Mouse (Mus musculus) heart, embryonic 12.5 days (tissue): ENCODE measurements at regions not wholly inside any gene's neighbourhood (a gene's known extent, or its start where the extent isn't known, plus 50 kb on each side); places are given as distances from the start of the nearest gene placed in this dataset.

Experiments used
- ATAC-seq: fragments of 200-750 bp; cut with Nextera tagmentation; 2 replicates; pipeline ENCODE4 v1.8.0; 2017; ENCODE audit warnings: moderate TSS enrichment, moderate library complexity; ENCODE audit not compliant: insufficient number of reproducible peaks, low FRiP score
- H3K27ac ChIP-seq: fragments of 300-500 bp; sonication (generic); 2 replicates; pipeline ENCODE4 v1.5.1; 2016; ENCODE audit warnings: mild to moderate bottlenecking, moderate library complexity; ENCODE audit not compliant: poor library complexity, severe bottlenecking
- H3K27me3 ChIP-seq: fragments of 300-500 bp; sonication (generic); replicated peaks from 2 replicates; pipeline ENCODE4 v1.6.1; 2016; ENCODE audit warnings: mild to moderate bottlenecking, moderate library complexity
- H3K36me3 ChIP-seq: fragments of 300-500 bp; sonication (generic); 2 replicates; pipeline ENCODE4 v1.6.1; 2016; ENCODE audit warnings: mild to moderate bottlenecking, moderate library complexity
- H3K4me1 ChIP-seq: fragments of 300-500 bp; sonication (generic); replicated peaks from 2 replicates; pipeline ENCODE4 v1.6.1; 2016; ENCODE audit warnings: mild to moderate bottlenecking
- H3K4me2 ChIP-seq: fragments of 300-500 bp; sonication (generic); 2 replicates; pipeline ENCODE4 v1.6.1; 2016; ENCODE audit warnings: mild to moderate bottlenecking, moderate library complexity
- H3K4me3 ChIP-seq: fragments of 300-500 bp; sonication (generic); 2 replicates; pipeline ENCODE4 v1.5.1; 2016; ENCODE audit warnings: mild to moderate bottlenecking
- H3K9ac ChIP-seq: fragments of 300-500 bp; sonication (generic); 2 replicates; pipeline ENCODE4 v1.6.1; 2016; ENCODE audit warnings: mild to moderate bottlenecking, moderate library complexity
- H3K9me3 ChIP-seq: fragments of 300-500 bp; sonication (generic); replicated peaks from 2 replicates; pipeline ENCODE4 v1.6.1; 2016; ENCODE audit warnings: mild to moderate bottlenecking, moderate library complexity
- WGBS: fragments of 180-500 bp; shearing (Covaris S2); methylation state at CpG from one replicate; pipeline ENCODE4 v1.1.7; 2016; 5-methylcytosine and 5-hydroxymethylcytosine counted together

DNA sequence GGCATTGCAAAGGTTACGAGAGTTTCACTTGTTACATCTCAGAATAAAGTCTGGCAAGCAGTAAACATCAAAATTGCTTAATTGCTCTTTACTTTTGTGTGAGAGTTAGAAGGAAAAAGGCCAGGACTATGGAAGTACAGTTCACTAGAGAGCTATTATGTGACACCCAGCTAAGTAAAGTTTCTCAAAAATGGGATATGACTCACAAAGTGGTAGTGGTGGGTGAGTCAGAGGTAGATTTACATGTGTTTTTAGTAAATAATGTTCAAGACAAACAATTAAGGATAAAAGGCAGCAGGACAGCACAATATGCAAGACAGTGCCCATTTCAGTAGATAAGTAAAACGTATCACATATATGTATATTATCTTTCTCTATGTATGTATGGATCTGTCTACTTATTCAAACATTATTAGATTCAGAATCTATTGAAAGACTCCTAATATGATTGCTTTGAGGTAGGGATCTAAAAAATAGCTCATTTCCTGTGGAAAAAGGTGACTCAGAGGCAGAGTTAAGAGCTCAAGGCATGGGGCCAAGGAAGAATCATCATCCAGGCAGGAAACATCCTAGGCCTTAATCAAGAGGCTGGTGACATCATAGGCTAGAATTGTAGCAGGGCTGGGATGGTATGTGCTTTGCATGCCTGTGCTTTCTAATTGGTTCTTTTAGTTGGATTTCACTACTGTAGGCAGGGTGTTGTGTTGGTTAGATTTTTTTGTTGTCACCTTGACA lies 211.2 kb downstream of the C1d start:
- Histone ChIP-seq H3K9ac (no peak overlapping the region), H3K9me3 (no peaks in the 10 kb centered on the region), H3K36me3 (no peaks in the 10 kb centered on the region), H3K4me1 (peaks cover 5% of the 10 kb centered on the region; the same call in 1 of the 2 replicates), H3K27ac (0 out of 2 replicates have a peak overlapping the region, but pooled peaks have one; percentile 21), H3K4me3 (no peak overlapping the region), H3K27me3 (no peaks in the 10 kb centered on the region), H3K4me2 (no peak overlapping the region)
- peak; percentile 74 for ATAC-seq
- 83% methylated on average over 2 of the region's 2 CpGs for WGBS

GRCm38 (mm10) chr11:17481436-17481996 lies 224.1 kb downstream of the C1d start:
- H3K4me1 ChIP-seq, result no peaks in the 10 kb centered on the region
- 67% methylated on average over 4 of the region's 4 CpGs for WGBS
- no peaks in the 10 kb centered on the region for H3K36me3 ChIP-seq
- no peak overlapping the region for H3K4me3 ChIP-seq
- ATAC-seq, result no peak
- H3K9me3 ChIP-seq, result no peaks in the 10 kb centered on the region
- no peak overlapping the region for H3K4me2 ChIP-seq
- H3K27ac ChIP-seq, result no peak overlapping the region
- H3K9ac ChIP-seq, result no peak overlapping the region
- no peaks in the 10 kb centered on the region for H3K27me3 ChIP-seq

- Histone ChIP-seq H3K4me3 (no peak overlapping the region), H3K9me3 (no peaks in the 10 kb centered on the region), H3K4me1 (no peaks in the 10 kb centered on the region), H3K4me2 (no peak overlapping the region), H3K36me3 (no peaks in the 10 kb centered on the region), H3K27ac (no peak overlapping the region), H3K27me3 (no peaks in the 10 kb centered on the region), H3K9ac (no peak overlapping the region)
- 67% methylated on average over 3 of the region's 3 CpGs for WGBS
- no peak for ATAC-seq
Observed at GRCm38 (mm10) chr11:17483849-17484441, 226.6 kb downstream of the C1d start.

DNA sequence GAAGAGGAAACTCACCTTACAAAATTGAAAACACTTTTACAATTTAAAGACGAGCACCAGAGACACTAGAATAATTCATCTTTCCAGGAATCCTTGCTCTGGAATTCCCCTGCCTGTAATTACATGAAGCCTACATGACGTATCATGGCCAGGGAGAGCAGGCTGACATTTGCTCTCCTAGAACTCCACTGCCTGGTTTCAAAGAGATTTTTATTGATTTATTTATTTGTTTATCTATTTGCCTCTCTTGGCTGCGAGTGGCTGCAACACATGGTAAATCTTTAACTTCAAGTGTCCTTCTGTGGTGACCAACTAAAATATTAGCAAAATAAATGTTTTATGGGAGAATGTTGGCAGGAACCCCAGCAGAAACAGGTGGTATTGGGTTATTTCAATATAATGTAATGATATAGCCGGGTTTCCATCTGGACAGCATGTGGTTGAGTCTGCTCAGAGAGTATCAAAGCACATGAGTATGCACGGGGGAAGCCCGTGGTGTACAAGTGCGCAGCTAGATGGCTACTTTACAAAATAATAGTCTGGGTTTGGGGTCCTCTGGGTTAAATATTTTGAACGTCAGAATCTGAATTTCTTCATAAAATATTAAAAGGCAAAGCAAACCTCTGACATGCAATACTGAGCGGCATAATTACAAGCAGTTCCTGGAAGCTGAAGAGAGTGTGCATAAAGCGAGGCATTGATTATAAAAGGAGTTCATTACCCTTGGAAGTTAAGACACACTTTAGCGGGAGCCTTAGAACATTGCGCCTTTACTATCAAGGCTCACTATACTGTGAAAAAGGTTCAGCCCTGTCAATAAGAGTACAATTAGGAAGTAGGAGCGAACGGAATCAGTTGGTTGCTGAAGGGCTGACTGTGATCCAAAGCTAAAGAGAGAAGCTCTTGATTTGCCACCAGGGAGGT lies 244.0 kb downstream of the C1d start:
- H3K36me3 ChIP-seq, result no peaks in the 10 kb centered on the region
- no peaks in the 10 kb centered on the region for H3K9me3 ChIP-seq
- H3K4me2 ChIP-seq, result no peak overlapping the region
- H3K9ac ChIP-seq, result no peak overlapping the region
- no peak overlapping the region for H3K4me3 ChIP-seq
- WGBS, result 81% methylated on average over 14 of the region's 14 CpGs
- H3K4me1 ChIP-seq, result no peaks in the 10 kb centered on the region
- no peak for ATAC-seq
- no peak overlapping the region for H3K27ac ChIP-seq
- H3K27me3 ChIP-seq, result no peaks in the 10 kb centered on the region

DNA sequence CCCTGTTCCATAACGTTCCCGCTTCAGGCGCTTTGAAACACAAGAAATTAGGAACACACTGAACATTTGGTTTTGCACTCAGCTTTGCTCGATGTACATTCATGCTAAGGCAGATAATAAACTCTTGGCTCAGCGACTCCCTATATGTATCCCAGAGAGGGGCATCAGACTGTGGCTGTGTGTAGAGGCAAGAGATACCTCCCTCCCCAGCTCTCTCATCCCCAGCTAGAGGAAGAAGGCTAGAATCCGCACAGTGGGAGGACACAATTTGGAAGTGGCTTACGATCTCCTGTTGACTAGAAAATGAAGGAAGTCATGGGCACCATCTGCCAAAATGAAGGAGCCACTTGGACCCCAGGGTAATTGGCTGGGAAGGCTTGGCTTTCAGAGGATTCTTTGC lies 244.7 kb downstream of the C1d start:
- Histone ChIP-seq H3K27ac (no peak overlapping the region), H3K9me3 (no peaks in the 10 kb centered on the region), H3K4me2 (no peak overlapping the region), H3K4me3 (no peak overlapping the region), H3K27me3 (no peaks in the 10 kb centered on the region), H3K4me1 (no peaks in the 10 kb centered on the region), H3K9ac (no peak overlapping the region), H3K36me3 (no peaks in the 10 kb centered on the region)
- WGBS, result 80% methylated on average over 7 of the region's 7 CpGs
- no peak for ATAC-seq

DNA sequence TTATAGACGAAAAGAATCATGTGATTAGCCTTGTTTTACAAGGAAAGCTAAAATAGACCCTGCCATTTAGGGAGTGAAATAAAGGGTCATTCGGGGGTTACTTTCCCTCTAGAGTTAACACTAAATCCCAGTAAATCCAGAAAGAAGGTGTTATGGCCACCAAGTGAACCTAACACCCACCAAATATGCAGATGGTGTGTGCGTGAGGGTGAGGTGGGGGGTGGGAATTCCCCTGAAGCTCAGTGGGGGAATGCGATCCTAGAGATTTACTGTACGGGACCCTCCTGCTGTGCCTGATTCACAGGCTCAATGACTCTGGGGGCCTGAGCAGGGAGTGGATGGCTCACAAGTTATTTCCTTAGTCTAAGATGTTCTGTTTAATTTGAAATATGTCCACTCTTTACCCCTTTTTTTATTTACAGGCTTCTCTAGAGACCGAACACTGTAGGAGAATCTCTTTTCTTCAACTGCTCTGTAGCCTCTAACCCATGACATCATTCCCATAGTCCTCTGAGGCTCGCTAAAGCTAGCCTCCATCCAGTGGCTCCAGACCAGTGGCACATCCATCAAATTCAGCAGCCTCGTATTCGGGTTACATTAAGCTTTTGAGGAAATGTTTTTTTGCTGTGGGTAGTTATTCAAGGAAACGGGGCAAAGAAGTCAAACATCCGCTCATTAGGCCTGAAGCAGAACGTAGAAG lies 265.0 kb downstream of the C1d start:
- no peaks in the 10 kb centered on the region for H3K4me1 ChIP-seq
- WGBS, result 73% methylated on average over 12 of the region's 12 CpGs
- no peaks in the 10 kb centered on the region for H3K27me3 ChIP-seq
- H3K4me2 ChIP-seq, result no peak overlapping the region
- no peak overlapping the region for H3K9ac ChIP-seq
- no peaks in the 10 kb centered on the region for H3K36me3 ChIP-seq
- no peak overlapping the region for H3K4me3 ChIP-seq
- no peak for ATAC-seq
- no peaks in the 10 kb centered on the region for H3K9me3 ChIP-seq
- no peak overlapping the region for H3K27ac ChIP-seq

DNA sequence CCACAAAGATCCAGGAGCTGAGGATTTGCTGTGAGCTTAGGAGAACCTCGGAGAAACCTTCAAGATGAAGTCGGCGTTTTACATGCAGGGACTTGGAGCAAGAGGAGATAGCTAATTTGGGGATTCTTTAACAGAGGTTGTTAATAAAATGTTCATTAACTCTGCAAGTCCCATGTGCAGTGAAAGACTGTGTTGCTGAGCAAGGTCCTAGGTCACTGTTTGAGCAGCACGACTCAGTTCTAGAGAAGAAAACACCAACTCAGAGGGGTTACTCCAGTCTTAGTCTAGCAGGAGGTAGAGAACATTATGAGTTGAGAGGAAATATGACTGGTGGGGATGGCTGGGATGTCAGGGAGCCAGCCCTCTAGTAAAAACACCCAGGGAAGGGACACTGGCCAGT lies 265.9 kb downstream of the C1d start:
- 85% methylated on average over 4 of the region's 4 CpGs for WGBS
- Histone ChIP-seq H3K27ac (no peak overlapping the region), H3K4me2 (no peak overlapping the region), H3K9me3 (no peaks in the 10 kb centered on the region), H3K9ac (no peak overlapping the region), H3K27me3 (no peaks in the 10 kb centered on the region), H3K36me3 (no peaks in the 10 kb centered on the region), H3K4me1 (no peaks in the 10 kb centered on the region), H3K4me3 (no peak overlapping the region)
- no peak for ATAC-seq

DNA sequence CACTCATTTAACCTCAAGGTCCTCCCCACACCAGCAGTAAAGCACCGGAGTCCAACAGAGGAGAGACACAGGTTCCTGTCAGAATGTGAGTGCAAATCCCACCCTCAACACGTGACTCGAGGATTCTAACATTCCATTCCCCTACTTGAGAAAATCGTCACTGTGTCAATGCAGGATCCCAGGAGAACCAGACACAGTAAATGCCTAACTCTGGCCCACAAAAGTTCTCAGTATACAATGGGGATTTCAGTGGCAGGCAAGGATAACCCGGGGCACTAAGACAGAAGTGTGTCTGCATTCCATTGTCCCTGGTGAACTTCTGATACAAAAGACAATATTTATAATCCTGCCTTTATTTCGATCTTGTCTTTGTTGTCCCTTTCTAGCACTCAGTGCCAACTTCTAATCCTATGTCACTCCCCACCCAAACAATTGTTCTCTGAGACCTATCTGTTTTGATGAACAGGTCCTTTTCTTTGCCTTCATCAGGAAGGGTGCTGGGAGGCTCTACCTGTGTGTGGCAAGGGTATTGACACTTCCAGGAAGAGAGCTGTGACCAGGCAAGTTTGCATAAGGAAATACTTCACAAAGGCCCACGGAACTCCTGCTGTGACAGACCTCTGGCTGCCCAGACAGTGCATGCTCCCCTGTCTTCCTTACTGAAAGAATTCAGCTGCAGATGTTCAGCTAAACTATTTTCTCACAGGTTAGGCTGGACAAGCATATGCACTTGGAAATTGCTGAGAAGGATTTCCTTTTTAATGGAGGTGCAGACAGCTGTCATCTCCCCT lies 267.8 kb downstream of the C1d start:
- H3K9ac ChIP-seq, result no peak overlapping the region
- ATAC-seq, result no peak
- H3K4me3 ChIP-seq, result no peak overlapping the region
- no peak overlapping the region for H3K27ac ChIP-seq
- no peaks in the 10 kb centered on the region for H3K9me3 ChIP-seq
- H3K4me2 ChIP-seq, result no peak overlapping the region
- H3K4me1 ChIP-seq, result no peaks in the 10 kb centered on the region
- H3K27me3 ChIP-seq, result no peaks in the 10 kb centered on the region
- 43% methylated on average over 7 of the region's 7 CpGs for WGBS
- no peaks in the 10 kb centered on the region for H3K36me3 ChIP-seq

DNA sequence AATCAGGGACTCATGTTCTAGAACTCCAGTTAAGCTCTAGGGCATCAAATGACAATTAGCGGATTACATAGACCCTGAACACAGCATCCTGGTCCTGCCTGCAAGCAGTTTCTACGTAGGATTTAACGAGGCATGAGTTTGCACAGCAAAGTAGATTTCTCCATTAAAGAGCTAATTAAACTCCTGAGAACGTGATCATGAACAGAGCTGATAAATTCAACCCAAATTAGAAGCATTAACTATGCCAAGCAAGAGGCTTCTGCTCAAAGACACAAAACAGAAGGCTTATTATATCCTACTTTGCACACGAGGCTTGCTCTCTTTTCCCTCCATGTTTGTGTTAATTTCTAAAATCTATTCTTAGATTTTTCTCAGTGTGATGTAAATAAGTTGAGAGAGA lies 269.1 kb downstream of the C1d start:
- no peak for ATAC-seq

DNA sequence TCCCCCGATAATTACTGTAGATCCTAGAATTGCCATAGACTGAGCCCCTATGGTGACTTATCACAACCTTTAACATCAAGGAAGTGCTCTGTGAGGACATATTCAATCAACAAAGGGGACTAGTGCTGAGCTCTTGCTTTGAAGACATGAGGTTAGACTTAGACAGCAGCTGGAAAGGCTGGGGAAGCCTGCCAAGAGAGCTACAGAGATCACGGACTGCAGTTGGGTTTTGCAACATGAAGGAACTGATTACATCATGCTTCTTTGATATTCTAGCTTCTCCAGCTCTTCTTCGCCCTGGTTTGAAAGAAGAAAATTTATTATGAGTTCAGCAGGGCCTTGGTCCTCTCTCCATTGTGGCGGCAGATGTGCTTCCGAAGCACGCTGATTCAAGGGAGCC lies 271.2 kb downstream of the C1d start:
- Histone ChIP-seq H3K27me3 (no peaks in the 10 kb centered on the region), H3K4me1 (no peaks in the 10 kb centered on the region), H3K4me3 (no peak overlapping the region), H3K36me3 (no peaks in the 10 kb centered on the region), H3K4me2 (no peak overlapping the region), H3K27ac (no peak overlapping the region), H3K9ac (no peak overlapping the region), H3K9me3 (0 out of 2 replicates have a peak, but pooled peaks cover under 1% of the 10 kb centered on the region)
- WGBS, result 75% methylated on average over 6 of the region's 6 CpGs
- no peak for ATAC-seq

More for the DNA sequence above, 269.1 kb downstream of the C1d start:
- H3K9me3 ChIP-seq, result no peaks in the 10 kb centered on the region
- no peaks in the 10 kb centered on the region for H3K27me3 ChIP-seq
- H3K4me1 ChIP-seq, result no peaks in the 10 kb centered on the region
- no peak overlapping the region for H3K4me2 ChIP-seq
- no peak overlapping the region for H3K4me3 ChIP-seq
- H3K9ac ChIP-seq, result no peak overlapping the region
- no peak overlapping the region for H3K27ac ChIP-seq
- no peaks in the 10 kb centered on the region for H3K36me3 ChIP-seq
- 70% methylated on average over 5 of the region's 5 CpGs for WGBS
